Mouse (Mus musculus) intestine, embryonic 16.5 days (tissue): ENCODE measurements at regions not wholly inside any gene's neighbourhood (a gene's known extent, or its start where the extent isn't known, plus 50 kb on each side); places are given as distances from the start of the nearest gene placed in this dataset.
A peak's percentile ranks its signal among the peaks of the same experiment; 100 is the strongest.

Source experiments
- ATAC-seq: fragments of 200-750 bp; cut with Nextera tagmentation; 2 replicates; pipeline ENCODE4 v1.8.0; 2017; ENCODE audit warnings: moderate TSS enrichment, moderate library complexity
- H3K27ac ChIP-seq: fragments of 300-500 bp; sonication (generic); 2 replicates; pipeline ENCODE4 v1.5.1; 2014; ENCODE audit warnings: mild to moderate bottlenecking, low read length
- H3K27me3 ChIP-seq: fragments of 300-500 bp; sonication (generic); replicated peaks from 2 replicates; pipeline ENCODE4 v1.6.1; 2014; ENCODE audit warnings: low read length, control low read depth, mixed read lengths; ENCODE audit not compliant: control insufficient read depth, insufficient read depth
- H3K36me3 ChIP-seq: fragments of 300-500 bp; sonication (generic); 2 replicates; pipeline ENCODE4 v1.6.1; 2014; ENCODE audit warnings: low read length, control low read depth; ENCODE audit not compliant: control insufficient read depth, insufficient read depth
- H3K4me1 ChIP-seq: fragments of 300-500 bp; sonication (generic); 2 replicates; pipeline ENCODE4 v1.6.1; 2014; ENCODE audit warnings: low read length, control low read depth, mixed read lengths; ENCODE audit not compliant: control insufficient read depth, insufficient read depth
- H3K4me2 ChIP-seq: fragments of 300-500 bp; sonication (generic); 2 replicates; pipeline ENCODE4 v1.6.1; 2014; ENCODE audit warnings: low read depth, low read length, control low read depth
- H3K4me3 ChIP-seq: fragments of 300-500 bp; sonication (generic); 2 replicates; pipeline ENCODE4 v1.5.1; 2014; ENCODE audit warnings: mild to moderate bottlenecking, low read length
- H3K9ac ChIP-seq: fragments of 300-500 bp; sonication (generic); 2 replicates; pipeline ENCODE4 v1.6.1; 2014; ENCODE audit warnings: low read depth, low read length
- H3K9me3 ChIP-seq: fragments of 300-500 bp; sonication (generic); 2 replicates; pipeline ENCODE4 v1.6.1; 2016; ENCODE audit warnings: low read length, control low read depth; ENCODE audit not compliant: control insufficient read depth
- whole genome bisulfite sequencing: fragments of 180-500 bp; shearing (Covaris S2); extraction: QIAGEN DNeasy Blood & Tissue Kit; methylation state at CpG from one replicate; pipeline ENCODE4 v1.1.7; 2014; 5-methylcytosine and 5-hydroxymethylcytosine counted together

DNA sequence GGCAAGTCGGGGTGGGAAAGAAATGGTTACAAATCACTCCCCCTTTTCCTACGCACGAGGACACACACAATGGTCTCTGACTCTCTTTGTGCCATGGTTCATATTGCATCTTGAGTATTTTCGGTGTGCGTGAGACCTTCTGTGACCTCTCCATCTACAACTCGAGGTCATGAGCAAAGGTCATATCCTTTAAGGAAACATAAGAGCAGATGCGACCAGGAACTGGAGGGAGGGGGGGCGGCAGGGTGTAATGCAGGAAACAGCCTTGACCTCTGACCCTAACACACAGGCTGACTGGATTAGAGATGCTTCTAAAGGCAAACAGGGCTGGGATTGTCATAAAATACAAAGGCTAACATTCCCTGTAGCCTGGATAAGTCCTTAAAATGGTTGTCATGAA, 450.7 kb upstream of the Gm10131 start:
- H3K27ac ChIP-seq, result no peak overlapping the region
- H3K9ac ChIP-seq, result no peak overlapping the region
- H3K4me1 ChIP-seq, result no peaks in the 10 kb centered on the region
- WGBS, result 31% methylated on average over 8 of the region's 8 CpGs
- no peak for ATAC-seq
- no peaks in the 10 kb centered on the region for H3K36me3 ChIP-seq
- H3K9me3 ChIP-seq, result no peaks in the 10 kb centered on the region
- no peaks in the 10 kb centered on the region for H3K27me3 ChIP-seq
- no peak overlapping the region for H3K4me2 ChIP-seq
- no peak overlapping the region for H3K4me3 ChIP-seq

DNA sequence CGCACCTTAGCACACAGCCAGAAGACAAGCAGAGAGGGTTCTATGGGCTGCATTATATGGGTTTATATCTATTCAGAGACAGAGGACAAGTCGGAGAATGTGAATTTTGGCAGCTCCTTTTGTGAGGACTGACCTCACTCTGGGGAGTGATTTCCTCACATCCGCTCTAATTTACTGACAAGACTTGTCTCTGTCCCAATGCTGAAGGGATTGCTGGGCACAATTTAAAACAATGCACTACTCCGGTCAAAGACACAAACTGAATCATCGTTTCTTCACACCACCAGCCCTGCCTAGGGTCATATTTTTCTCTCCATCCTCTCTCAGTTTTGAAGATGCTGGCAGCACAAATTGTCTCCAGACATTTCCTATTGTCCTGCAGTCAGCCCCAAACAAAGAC, 438.2 kb upstream of the Gm10131 start:
- Histone ChIP-seq H3K36me3 (no peaks in the 10 kb centered on the region), H3K4me3 (no peak overlapping the region), H3K27ac (no peak overlapping the region), H3K4me2 (no peak overlapping the region), H3K27me3 (no peaks in the 10 kb centered on the region), H3K9ac (no peak overlapping the region), H3K9me3 (no peaks in the 10 kb centered on the region), H3K4me1 (0 out of 2 replicates have a peak, but pooled peaks cover 5% of the 10 kb centered on the region)
- 60% methylated on average over 5 of the region's 5 CpGs for WGBS
- ATAC-seq, result no peak

DNA sequence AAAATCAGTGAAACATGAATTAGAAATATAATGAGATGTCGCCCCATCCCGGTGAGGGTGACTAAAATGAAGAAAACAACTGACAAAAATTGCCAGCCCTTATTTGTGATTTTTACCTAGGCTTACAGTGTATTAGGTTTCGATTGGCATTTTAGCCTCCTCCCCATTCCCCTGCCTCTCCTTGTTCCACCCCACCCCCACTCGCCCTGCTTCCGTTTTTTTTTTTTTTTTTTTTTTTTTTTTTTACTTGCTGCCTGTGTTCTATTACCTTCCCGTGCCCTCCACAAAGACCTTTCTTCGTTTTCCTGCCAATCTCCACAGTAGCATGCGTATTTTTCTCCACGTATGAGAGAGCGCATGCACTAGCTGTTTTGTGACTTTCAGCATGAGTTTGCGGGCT, 435.3 kb upstream of the Gm10131 start:
- Histone ChIP-seq H3K4me3 (no peak overlapping the region), H3K9ac (no peak overlapping the region), H3K27me3 (no peaks in the 10 kb centered on the region), H3K36me3 (no peaks in the 10 kb centered on the region), H3K4me2 (peak overlapping the region; percentile 15), H3K4me1 (no peaks in the 10 kb centered on the region), H3K9me3 (no peaks in the 10 kb centered on the region), H3K27ac (no peak overlapping the region)
- 24% methylated on average over 11 of the region's 11 CpGs for WGBS
- ATAC-seq, result no peak

DNA sequence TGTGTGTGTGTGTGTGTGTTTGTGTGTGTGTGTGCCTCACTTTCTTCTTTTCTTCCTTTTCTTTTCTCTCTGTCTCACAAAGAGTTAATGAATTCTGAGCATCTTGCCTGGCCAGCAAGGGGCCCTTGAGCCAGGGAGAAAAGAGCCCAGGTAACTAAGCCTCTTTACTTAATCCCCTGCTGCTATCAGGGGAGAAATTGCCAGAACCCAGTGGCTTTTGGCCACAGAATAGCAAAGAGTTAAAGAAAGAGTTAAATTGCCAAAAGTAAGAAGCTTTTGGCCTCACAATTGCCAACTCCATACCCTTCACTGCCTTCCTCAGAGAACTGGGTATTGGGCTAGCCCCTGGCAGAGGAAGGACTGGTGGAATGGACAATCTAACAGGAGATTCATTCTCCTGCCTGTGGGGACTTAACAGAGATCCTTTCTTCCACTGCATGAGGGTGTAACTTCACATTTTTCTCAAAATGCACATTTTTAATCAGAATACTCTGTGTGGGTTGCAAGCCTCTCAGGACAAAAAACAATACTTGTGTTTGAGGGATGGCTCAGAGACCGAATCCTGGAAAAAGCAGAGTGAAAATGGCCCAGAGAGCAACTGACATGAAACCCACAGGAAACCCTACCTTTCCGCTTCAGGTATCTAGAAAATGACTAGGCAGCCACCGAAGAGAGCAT, 431.0 kb upstream of the Gm10131 start:
- no peak for ATAC-seq
- H3K36me3 ChIP-seq, result no peaks in the 10 kb centered on the region
- no peaks in the 10 kb centered on the region for H3K27me3 ChIP-seq
- no peak overlapping the region for H3K4me2 ChIP-seq
- H3K4me1 ChIP-seq, result no peaks in the 10 kb centered on the region
- H3K9ac ChIP-seq, result no peak overlapping the region
- H3K4me3 ChIP-seq, result no peak overlapping the region
- WGBS, result 85% methylated on average over 3 of the region's 3 CpGs
- H3K27ac ChIP-seq, result no peak overlapping the region
- no peaks in the 10 kb centered on the region for H3K9me3 ChIP-seq

DNA sequence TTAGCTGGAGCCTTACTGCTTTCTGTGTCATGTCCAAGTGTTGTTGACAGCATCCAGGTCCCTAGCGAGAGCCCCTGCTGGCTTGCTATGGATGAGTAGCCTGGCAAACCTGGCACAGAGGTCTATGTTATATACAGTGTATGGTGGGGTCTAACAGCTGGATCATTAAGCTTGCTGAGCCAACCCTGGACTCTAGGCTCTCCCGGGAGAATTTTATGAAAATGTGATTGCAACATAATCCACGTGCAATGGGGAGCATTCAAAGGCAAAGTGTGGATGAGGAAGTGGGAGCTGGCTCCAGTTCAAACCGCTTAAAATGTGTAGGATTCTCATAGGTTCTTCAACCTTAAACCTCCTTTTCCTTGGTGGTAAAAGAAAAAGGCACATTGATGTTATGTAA, 427.7 kb upstream of the Gm10131 start:
- Histone ChIP-seq H3K27ac (no peak overlapping the region), H3K4me2 (no peak overlapping the region), H3K4me1 (no peaks in the 10 kb centered on the region), H3K36me3 (no peaks in the 10 kb centered on the region), H3K4me3 (no peak overlapping the region), H3K27me3 (no peaks in the 10 kb centered on the region), H3K9ac (no peak overlapping the region), H3K9me3 (no peaks in the 10 kb centered on the region)
- 57% methylated on average over 4 of the region's 4 CpGs for WGBS
- ATAC-seq, result no peak

DNA sequence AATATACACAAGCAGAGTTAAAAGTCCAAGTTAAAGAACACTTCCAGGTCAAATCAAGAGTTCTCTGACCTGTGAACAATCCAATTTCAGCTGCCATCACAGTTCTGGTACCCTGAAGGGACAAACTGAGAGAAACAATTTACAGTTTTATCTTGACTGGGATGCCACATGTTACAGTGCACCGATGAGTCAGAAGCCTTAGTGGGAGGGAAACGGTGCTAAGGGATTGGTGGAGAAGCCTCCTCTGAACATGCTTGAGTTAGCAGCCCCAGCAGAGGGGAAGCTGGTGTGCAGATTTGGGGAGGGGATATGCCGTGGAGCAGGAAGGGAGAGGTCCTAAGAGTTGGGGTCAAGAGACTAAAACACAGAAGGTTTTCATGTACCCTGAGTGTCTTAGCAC, 423.9 kb upstream of the Gm10131 start:
- H3K4me3 ChIP-seq, result no peak overlapping the region
- H3K9ac ChIP-seq, result no peak overlapping the region
- no peaks in the 10 kb centered on the region for H3K27me3 ChIP-seq
- peaks cover 8% of the 10 kb centered on the region; the same call in 1 of the 2 replicates for H3K4me1 ChIP-seq
- ATAC-seq, result no peak
- 72% methylated on average over 3 of the region's 3 CpGs for whole genome bisulfite sequencing
- H3K4me2 ChIP-seq, result no peak overlapping the region
- H3K27ac ChIP-seq, result no peak overlapping the region
- H3K36me3 ChIP-seq, result no peaks in the 10 kb centered on the region
- H3K9me3 ChIP-seq, result no peaks in the 10 kb centered on the region

DNA sequence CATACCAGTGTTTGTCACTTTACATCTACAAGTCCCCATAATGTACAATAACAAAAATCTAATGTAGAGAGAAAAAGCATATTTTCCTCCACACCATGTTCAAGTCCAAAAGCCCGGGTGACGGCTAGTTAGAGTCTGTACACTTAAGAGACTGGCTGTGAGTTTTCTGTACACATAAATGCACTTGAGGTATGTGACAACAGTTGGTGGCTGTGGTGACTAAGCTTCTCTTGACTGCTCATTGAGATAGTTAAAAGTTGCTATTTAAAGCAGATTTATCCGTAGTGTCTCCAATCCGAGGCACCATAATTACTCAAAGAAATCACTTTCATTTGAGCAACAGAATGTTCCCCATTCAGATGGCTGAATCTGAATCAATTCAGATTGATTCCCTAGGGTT, 421.9 kb upstream of the Gm10131 start:
- no peak for ATAC-seq
- WGBS, result 89% methylated on average over 4 of the region's 4 CpGs
- no peaks in the 10 kb centered on the region for H3K9me3 ChIP-seq
- H3K27ac ChIP-seq, result no peak overlapping the region
- no peaks in the 10 kb centered on the region for H3K27me3 ChIP-seq
- peaks cover 11% of the 10 kb centered on the region; the same call in 1 of the 2 replicates for H3K4me1 ChIP-seq
- H3K4me3 ChIP-seq, result no peak overlapping the region
- no peaks in the 10 kb centered on the region for H3K36me3 ChIP-seq
- H3K4me2 ChIP-seq, result no peak overlapping the region
- H3K9ac ChIP-seq, result no peak overlapping the region

DNA sequence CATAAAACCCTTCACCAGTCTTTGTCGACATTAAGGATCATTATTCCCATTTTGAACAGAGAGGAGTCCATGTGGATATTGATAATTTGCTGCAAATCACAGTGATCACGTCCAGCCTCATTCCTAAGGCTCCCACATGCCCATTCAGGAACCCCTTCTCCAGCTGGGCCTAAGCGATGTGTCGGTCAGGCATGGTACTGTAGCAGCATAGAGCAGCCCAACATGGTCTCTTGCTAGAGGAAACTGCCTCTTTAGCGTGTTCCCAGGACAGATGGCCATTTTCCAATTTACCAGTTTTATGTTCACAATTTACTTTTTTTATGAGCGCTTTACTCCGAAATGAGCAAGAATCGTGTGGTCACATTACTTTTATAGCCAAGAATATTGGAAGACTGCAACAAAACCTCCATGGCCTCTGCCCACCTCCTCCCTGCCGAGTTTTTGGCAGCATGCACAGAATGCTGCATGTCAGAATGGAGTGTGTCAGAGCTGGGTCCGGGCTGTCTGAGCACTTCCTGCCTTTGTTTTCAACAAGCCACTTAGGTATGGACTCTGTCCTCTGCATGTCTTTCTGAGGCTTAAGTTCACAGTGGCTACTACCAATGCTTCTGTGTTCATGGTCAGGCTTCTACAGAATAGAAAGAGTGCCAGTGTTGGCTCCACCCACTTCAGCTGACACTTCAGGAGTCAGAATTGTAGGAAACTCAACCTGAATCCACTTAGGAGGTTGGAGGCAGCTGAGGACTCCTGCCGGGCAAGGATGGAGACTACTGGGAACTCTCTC, 419.6 kb upstream of the Gm10131 start:
- Histone ChIP-seq H3K36me3 (no peaks in the 10 kb centered on the region), H3K9ac (no peak overlapping the region), H3K9me3 (no peaks in the 10 kb centered on the region), H3K4me2 (no peak overlapping the region), H3K4me1 (peaks cover 11% of the 10 kb centered on the region; the same call in 1 of the 2 replicates), H3K4me3 (no peak overlapping the region), H3K27ac (no peak overlapping the region), H3K27me3 (no peaks in the 10 kb centered on the region)
- peak; percentile 63; the same call in 1 of the 2 replicates for ATAC-seq
- WGBS, result 72% methylated on average over 11 of the region's 11 CpGs

DNA sequence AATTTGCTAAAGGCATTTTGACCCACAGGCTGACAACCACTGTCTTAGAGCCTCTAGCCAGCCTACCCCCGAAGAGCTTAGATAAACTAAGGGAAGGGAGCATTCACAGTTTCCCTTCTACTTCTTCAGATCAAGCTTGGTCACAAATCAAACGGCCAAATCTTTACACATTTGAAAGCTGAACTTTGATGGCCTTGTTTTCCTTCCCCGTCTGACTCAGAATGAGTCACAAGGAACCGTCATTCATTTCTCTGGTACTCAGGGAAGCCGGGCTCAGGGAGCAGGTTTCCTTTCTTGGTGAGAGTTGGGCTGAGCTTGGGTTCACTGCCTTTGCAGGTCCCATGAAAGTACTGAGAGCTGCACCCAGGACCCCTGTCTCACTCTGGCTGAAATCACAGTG, 418.5 kb upstream of the Gm10131 start:
- WGBS, result 31% methylated on average over 5 of the region's 5 CpGs
- Histone ChIP-seq H3K36me3 (no peaks in the 10 kb centered on the region), H3K4me2 (no peak overlapping the region), H3K9ac (no peak overlapping the region), H3K27me3 (no peaks in the 10 kb centered on the region), H3K9me3 (no peaks in the 10 kb centered on the region), H3K27ac (no peak overlapping the region), H3K4me3 (no peak overlapping the region), H3K4me1 (peaks cover 12% of the 10 kb centered on the region; the same call in 1 of the 2 replicates)
- peak; percentile 50; the same call in 1 of the 2 replicates for ATAC-seq
